Mouse (Mus musculus) kidney, postnatal 25 days (tissue): ENCODE results near the gene Mknk1.

Source experiments
- DNase-seq, 2 experiments: peaks; one replicate each; pipeline ENCODE4 v3.0.0; 2021; ENCODE audit warnings: mixed read lengths in 2 of 2

Mknk1 gene

DNA sequence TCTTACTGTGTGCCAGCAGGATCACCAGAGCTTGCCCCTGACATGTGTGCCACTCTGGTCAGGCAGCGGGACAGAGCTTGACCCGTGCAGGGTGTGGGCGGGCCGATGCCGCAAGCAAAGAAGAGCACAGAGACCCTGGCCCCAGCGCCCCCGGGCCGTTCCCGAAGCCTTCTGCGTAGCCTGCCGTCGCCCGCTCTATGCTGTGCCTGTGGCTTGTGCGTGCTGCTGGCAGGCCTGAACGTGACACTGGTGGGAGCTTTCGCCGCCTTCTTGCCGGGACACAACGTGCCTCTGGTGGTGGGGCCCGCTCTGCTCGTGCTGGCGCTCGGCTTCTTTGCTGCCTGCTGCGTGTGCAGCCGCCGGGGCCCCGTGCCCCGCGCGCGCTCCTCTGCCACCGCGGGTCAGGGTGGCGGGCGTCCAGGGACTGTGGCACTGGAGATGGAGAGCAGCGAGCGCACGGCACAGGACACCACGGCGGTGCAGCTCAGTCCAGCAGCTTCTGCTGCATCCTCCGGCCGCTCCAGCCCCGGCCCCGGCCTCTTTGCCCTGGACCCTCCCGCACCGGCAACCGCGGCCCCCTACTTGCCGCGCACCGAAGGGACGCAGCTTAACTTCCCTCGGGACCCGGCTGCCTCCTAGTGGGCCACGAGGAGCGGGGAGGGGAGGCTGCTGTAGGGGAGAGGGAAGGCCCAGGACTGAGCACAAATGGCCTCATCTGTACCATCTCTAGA is 59.1 kb downstream of the Mknk1 start:
- no peak for DNase-seq

DNA sequence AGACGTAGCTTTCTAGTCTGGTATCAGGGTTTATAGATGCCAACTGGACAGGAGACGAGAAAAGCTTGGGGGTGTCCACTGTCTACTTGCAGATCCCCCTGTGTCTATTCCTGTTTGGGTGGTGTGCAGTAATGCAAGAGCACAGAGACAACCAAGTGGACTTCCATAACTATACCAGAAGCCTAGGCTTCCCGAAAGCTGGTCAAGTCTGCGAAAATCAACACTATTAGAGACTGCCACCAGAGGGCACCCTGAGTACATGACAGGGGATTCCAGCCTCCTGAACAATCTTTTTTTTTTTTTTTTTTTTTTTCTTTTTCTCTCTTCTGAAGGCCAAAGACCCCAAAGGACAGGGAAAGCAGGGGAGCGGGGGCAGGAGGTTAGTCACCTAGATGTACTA is 63.8 kb downstream of the Mknk1 start:
- peak; percentile 73 to 90 for DNase-seq

DNA sequence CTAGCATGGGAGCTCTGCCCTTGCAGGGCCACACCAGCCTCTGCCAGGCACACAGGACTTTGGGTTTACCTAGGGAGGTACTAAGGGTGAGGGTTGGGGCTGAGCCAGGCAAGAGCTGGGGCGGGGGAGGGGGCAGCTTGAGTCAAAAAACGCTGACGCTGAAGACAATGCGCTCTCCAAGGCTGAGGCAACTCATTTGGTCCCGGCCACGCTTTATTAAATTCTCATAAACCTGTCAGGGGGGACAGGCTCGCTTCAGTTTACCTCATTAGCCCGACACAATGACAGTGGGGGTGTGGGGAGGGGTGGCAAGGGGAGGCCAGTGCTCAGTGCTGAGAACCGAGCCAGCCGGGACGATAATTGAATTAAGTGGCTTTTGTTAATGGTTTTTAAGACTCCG is 65.4 kb downstream of the Mknk1 start:
- peak in 1 of 2 experiments; percentile 14 for DNase-seq

DNA sequence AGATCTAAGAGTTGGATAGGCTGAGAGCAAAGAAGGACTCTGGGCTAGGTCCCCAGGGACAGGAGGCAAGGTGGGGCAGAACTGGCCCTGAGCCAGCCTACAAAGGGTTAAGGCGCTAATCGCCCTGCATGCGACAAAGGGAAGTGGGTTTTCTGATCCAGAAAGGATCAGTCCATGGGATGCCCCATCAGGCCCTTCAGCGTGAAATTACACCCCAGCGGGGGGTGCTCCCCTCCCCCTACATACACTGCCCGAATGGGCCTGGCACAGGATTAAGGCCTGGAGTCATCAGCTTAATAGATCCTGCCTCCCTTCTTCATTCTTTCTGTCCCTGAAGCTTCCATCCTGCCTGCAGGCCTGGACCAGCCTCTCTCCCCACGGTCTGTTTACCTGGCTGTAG is 66.7 kb downstream of the Mknk1 start:
- DNase-seq, result no peak

DNA sequence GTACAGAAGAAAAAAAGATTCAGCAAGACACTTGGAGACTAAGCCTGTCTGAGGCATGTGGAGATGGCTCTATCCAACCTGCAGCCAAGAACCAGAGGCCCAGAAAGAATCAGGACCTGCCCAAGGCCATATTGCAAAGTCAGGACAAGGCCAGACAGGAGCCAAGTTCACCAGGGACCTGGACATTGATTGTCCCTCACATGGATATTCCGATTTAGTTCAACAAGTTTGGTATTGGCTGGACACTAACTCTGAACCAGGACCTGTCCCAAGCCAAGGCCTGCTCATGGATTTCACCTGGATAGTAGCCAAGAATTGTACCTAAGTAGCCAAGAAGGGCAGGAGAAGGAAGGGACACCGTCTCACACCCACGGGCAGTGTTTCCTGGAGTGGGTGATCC is 67.8 kb downstream of the Mknk1 start:
- DNase-seq, result no peak

DNA sequence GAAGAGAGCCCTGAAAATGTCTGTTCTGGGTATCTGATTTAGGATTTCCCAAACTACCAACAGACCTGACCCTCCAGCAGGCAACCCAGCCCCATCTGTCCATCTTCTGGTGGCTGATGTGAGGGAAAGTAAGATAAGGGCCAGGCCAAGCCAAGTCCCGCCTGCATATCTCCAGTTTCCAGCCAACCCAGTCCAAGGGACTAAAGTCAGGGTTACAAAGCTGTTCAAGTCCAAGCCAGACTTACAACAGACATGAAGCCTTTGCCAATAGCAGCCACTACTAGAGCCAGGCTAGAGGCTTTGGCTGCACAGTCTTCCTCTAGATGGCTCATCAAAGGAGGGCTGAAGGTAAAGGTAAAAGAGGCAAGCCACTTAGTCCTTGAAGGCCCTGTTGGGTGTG is 69.0 kb downstream of the Mknk1 start:
- DNase-seq, result no peak

DNA sequence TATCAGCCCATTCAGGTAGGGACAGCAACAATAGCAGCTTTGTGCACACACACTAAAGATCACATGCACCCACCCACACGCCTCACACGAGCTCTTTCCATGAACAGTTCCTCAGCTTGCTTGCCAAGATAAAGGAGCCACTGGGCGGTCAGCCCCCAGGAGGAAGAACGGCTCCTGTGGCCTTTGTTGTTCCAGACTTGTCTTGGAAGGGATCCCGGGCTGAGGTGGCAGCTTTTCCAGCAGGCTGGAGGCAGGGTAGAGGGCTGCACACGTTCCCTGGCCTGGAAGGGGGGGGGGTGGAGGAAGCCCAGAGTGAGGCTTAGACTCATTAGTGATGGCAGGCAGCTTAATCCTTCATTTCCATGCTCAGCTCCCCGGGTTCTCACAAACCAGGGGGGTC is 69.6 kb downstream of the Mknk1 start:
- peak; percentile 40 to 66 for DNase-seq

DNA sequence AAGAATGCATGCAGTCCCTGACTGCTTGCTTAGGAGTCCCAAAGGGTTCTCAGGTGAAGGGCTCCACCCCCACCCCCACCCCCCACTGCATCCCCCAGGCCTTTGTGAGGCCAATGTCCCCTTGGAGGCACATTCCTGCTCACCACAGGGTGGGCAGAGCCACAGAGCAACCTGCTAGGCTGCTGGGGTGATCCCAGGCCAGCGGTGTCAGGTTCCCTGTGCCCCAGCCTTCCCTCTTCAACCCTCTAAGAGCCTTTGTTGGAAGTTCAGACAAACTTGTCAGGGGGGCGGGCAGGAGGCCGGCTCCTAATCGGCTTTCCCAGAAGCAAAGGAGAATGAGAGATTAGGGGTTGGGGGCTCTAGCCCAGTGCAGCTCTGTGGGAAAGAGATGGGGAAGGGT is 72.6 kb downstream of the Mknk1 start:
- DNase-seq, result no peak

DNA sequence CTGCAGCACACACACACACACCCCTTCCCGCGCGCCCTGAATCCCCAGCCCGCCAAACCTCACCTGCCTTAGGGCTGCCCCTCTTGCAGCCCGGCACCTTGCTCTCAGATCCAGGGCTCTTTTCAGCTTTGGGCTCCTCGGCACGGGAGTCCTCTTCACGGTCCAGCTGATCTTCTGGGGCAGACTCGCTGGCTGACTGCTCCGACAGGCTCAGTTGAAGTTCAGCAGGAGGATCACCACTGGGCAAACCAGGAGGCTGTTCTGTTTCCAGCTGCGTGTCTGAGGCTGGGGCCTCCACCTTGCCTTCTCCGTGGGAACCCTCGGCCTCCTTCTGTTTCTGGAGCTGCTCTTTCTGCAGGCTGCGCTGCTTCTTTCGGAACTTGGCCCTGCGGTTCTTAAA is 80.9 kb downstream of the Mknk1 start:
- DNase-seq, result peak; percentile 39 to 72

DNA sequence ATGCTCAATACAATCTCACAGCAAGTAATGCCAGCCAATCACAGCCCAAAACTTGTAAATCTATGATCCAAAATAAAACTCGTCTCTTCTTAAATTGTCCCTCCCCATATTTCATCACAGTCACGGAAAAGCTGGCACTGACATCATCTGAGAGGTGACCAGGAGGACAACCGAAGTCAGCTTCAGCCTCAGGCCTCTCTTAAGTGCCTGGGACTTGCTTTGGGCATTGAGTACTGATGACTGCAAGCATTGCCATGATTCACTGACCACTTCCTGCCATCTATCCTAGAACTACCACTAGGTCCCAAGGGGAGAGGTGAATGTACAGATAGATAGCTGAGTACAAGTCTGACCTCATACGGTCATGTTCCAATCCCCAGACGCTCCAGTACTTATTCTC is 83.7 kb downstream of the Mknk1 start:
- DNase-seq, result no peak

DNA sequence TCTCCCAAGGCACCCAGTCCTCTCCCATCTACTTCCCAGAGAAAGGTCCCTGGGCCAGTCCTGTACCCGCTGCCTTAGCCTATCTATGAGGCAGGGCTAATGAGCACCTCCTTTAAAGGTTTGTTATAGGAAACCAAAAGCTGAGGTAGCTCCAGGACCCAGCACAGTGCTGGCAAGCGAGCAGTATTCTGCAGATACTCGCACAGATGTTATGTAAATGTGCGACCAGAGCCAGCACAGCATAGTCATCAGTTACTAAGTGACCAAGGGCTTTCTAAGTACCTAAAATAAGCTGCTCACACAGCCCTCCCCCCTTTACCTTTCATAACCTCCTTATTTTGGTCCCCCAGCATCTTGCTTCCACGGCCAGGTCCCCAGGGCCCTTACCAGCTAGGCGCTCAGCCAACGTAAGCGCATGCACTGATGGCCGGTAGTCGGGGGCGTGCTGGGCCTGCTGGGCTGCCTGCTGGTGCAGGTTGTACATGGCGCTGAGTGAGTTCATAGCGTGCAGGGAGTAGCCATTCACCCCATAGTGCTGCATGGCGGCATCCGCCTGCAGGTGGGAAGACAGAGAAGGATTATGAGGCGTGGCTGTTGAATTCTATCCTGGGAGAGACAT is 84.4 kb downstream of the Mknk1 start:
- no peak for DNase-seq

DNA sequence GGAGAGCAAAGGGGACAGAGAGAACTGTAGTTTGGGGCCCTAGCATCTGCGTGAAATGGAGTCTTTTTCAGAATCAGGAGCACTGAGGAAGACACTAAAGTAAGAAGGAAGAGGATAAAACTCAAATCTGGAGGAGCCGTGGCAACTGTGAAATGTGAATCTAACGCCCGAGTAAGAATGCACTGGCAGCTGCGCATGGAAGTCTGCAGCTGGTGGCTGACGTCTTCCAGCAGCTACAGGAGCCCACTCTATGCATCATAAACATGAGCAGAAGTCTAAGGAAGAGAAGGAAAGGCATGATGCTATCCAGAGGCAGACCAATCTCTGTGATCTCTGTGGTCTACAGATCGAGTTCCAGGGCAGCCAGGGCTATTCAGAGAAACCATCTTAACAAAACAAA is 88.6 kb downstream of the Mknk1 start:
- DNase-seq, result no peak
